Mouse (Mus musculus): ENCODE data around the gene Ggt7. TPM values are rescaled to one million over a fixed set of nuclear protein-coding genes. Genes with fewer than 3 reads are reported as not detected.
"Not testable (repeated sequence)": the region's sequence is repeated elsewhere in the genome, so short reads cannot be mapped to it uniquely, and the experiment has no call there.

The Ggt7 gene
- polyA plus RNA-seq, 1 experiment from 2014 or later: 5.0 TPM

GRCm38 (mm10) chr2:155473570-155474088, 44.4 kb downstream of the Ggt7 start, which contains the start of gene Ncoa6:
Ncoa6 (minus strand) TSS chr2:155473894.
- Histone ChIP-seq H3K9me3 (replicated peaks; ENCODE audit: control insufficient read depth, low read length) (no peaks in the 10 kb centered on the region), H3K4me2 (ENCODE audit: low read depth, low read length) (peak within 1 kb of the TSS; percentile 86), H3K4me1 (ENCODE audit: control insufficient read depth, insufficient read depth, low read length) (peaks cover 4% of the 10 kb centered on the region; the same call in 1 of the 2 replicates), H3K36me3 (ENCODE audit: control insufficient read depth, insufficient read depth, low read length) (no peaks in the 10 kb centered on the region), H3K4me3 (replicated peaks; ENCODE audit: low read length) (peak within 1 kb of the TSS; percentile 87), H3K27ac (ENCODE audit: low read length) (peak within 1 kb of the TSS; percentile 89), H3K27me3 (ENCODE audit: control insufficient read depth, insufficient read depth, low read length) (no peaks in the 10 kb centered on the region), H3K9ac (ENCODE audit: low read length) (peak within 1 kb of the TSS; percentile 99)
- ATAC-seq (ENCODE audit: insufficient read depth, low FRiP score): peak; percentile 91
- under 1% methylated on average over 55 of the region's 72 CpGs for WGBS

GRCm38 (mm10) chr2:155472671-155473569, 45.1 kb downstream of the Ggt7 start:
- H3K36me3 ChIP-seq (ENCODE audit: control insufficient read depth, insufficient read depth, low read length): no peaks in the 10 kb centered on the region
- no peaks in the 10 kb centered on the region for H3K27me3 ChIP-seq (ENCODE audit: control insufficient read depth, insufficient read depth, low read length)
- H3K4me2 ChIP-seq (ENCODE audit: low read depth, low read length): peak overlapping the region; percentile 80
- 0% methylated on average over 40 of the region's 71 CpGs for WGBS
- peak; percentile 47; the same call in 1 of the 2 replicates for ATAC-seq (ENCODE audit: insufficient read depth, low FRiP score)
- no peaks in the 10 kb centered on the region for H3K9me3 ChIP-seq (replicated peaks; ENCODE audit: control insufficient read depth, low read length)
- peak overlapping the region; percentile 89 for H3K27ac ChIP-seq (ENCODE audit: low read length)
- peak overlapping the region; percentile 87 for H3K4me3 ChIP-seq (replicated peaks; ENCODE audit: low read length)
- H3K9ac ChIP-seq (ENCODE audit: low read length): peak overlapping the region; percentile 99
- H3K4me1 ChIP-seq (ENCODE audit: control insufficient read depth, insufficient read depth, low read length): peaks cover 4% of the 10 kb centered on the region; the same call in 1 of the 2 replicates

GRCm38 (mm10) chr2:155466861-155467260, 51.2 kb downstream of the Ggt7 start:
- no peak for ATAC-seq (ENCODE audit: insufficient read depth, low FRiP score)
- Histone ChIP-seq H3K4me2 (ENCODE audit: low read depth, low read length) (no peak overlapping the region), H3K4me3 (replicated peaks; ENCODE audit: low read length) (no peak overlapping the region), H3K9ac (ENCODE audit: low read length) (no peak overlapping the region), H3K27me3 (ENCODE audit: control insufficient read depth, insufficient read depth, low read length) (no peaks in the 10 kb centered on the region), H3K36me3 (ENCODE audit: control insufficient read depth, insufficient read depth, low read length) (no peaks in the 10 kb centered on the region), H3K27ac (ENCODE audit: low read length) (no peak overlapping the region), H3K9me3 (replicated peaks; ENCODE audit: control insufficient read depth, low read length) (no peaks in the 10 kb centered on the region), H3K4me1 (ENCODE audit: control insufficient read depth, insufficient read depth, low read length) (no peaks in the 10 kb centered on the region)
- 88% methylated on average over 1 of the region's 1 CpGs for WGBS

- no peak for ATAC-seq (ENCODE audit: insufficient read depth, low FRiP score)
- 83% methylated on average over 7 of the region's 7 CpGs for WGBS
Measured at GRCm38 (mm10) chr2:155453591-155453990, 64.4 kb downstream of the Ggt7 start.

GRCm38 (mm10) chr2:155451256-155451655, 66.8 kb downstream of the Ggt7 start:
- H3K4me2 ChIP-seq (ENCODE audit: low read depth, low read length): no peak overlapping the region
- no peaks in the 10 kb centered on the region for H3K4me1 ChIP-seq (ENCODE audit: control insufficient read depth, insufficient read depth, low read length)
- H3K4me3 ChIP-seq (replicated peaks; ENCODE audit: low read length): no peak overlapping the region
- no peak for ATAC-seq (ENCODE audit: insufficient read depth, low FRiP score)
- 88% methylated on average over 5 of the region's 5 CpGs for WGBS
- no peak overlapping the region for H3K27ac ChIP-seq (ENCODE audit: low read length)
- no peaks in the 10 kb centered on the region for H3K27me3 ChIP-seq (ENCODE audit: control insufficient read depth, insufficient read depth, low read length)
- no peaks in the 10 kb centered on the region for H3K9me3 ChIP-seq (replicated peaks; ENCODE audit: control insufficient read depth, low read length)
- H3K9ac ChIP-seq (ENCODE audit: low read length): no peak overlapping the region
- no peaks in the 10 kb centered on the region for H3K36me3 ChIP-seq (ENCODE audit: control insufficient read depth, insufficient read depth, low read length)

More at GRCm38 (mm10) chr2:155453591-155453990, 64.4 kb downstream of the Ggt7 start:
- H3K4me2 ChIP-seq (ENCODE audit: low read depth, low read length): no peak overlapping the region
- no peak overlapping the region for H3K9ac ChIP-seq (ENCODE audit: low read length)
- no peak overlapping the region for H3K27ac ChIP-seq (ENCODE audit: low read length)
- no peaks in the 10 kb centered on the region for H3K9me3 ChIP-seq (replicated peaks; ENCODE audit: control insufficient read depth, low read length)
- no peaks in the 10 kb centered on the region for H3K4me1 ChIP-seq (ENCODE audit: control insufficient read depth, insufficient read depth, low read length)
- H3K4me3 ChIP-seq (replicated peaks; ENCODE audit: low read length): no peak overlapping the region
- H3K27me3 ChIP-seq (ENCODE audit: control insufficient read depth, insufficient read depth, low read length): no peaks in the 10 kb centered on the region
- H3K36me3 ChIP-seq (ENCODE audit: control insufficient read depth, insufficient read depth, low read length): no peaks in the 10 kb centered on the region

- not testable (repeated sequence) for H3K27me3 ChIP-seq (ENCODE audit: control insufficient read depth, insufficient read depth, low read length); H3K4me2 ChIP-seq (ENCODE audit: low read depth, low read length); H3K4me3 ChIP-seq (replicated peaks; ENCODE audit: low read length); H3K36me3 ChIP-seq (ENCODE audit: control insufficient read depth, insufficient read depth, low read length); ATAC-seq (ENCODE audit: insufficient read depth, low FRiP score); H3K9ac ChIP-seq (ENCODE audit: low read length); H3K4me1 ChIP-seq (ENCODE audit: control insufficient read depth, insufficient read depth, low read length); H3K9me3 ChIP-seq (replicated peaks; ENCODE audit: control insufficient read depth, low read length); H3K27ac ChIP-seq (ENCODE audit: low read length)
- 95% methylated on average over 1 of the region's 1 CpGs for WGBS
Measured at GRCm38 (mm10) chr2:155447906-155448305, 70.1 kb downstream of the Ggt7 start.

GRCm38 (mm10) chr2:155443446-155443845, 74.6 kb downstream of the Ggt7 start:
- ATAC-seq (ENCODE audit: insufficient read depth, low FRiP score): no peak
- Histone ChIP-seq H3K36me3 (ENCODE audit: control insufficient read depth, insufficient read depth, low read length) (no peaks in the 10 kb centered on the region), H3K4me2 (ENCODE audit: low read depth, low read length) (no peak overlapping the region), H3K4me3 (replicated peaks; ENCODE audit: low read length) (no peak overlapping the region), H3K9me3 (replicated peaks; ENCODE audit: control insufficient read depth, low read length) (no peaks in the 10 kb centered on the region), H3K27me3 (ENCODE audit: control insufficient read depth, insufficient read depth, low read length) (no peaks in the 10 kb centered on the region), H3K27ac (ENCODE audit: low read length) (no peak overlapping the region), H3K4me1 (ENCODE audit: control insufficient read depth, insufficient read depth, low read length) (0 out of 2 replicates have a peak, but pooled peaks cover 4% of the 10 kb centered on the region), H3K9ac (ENCODE audit: low read length) (no peak overlapping the region)
- WGBS: 36% methylated on average over 2 of the region's 2 CpGs

GRCm38 (mm10) chr2:155442916-155443315, 75.1 kb downstream of the Ggt7 start:
- ATAC-seq (ENCODE audit: insufficient read depth, low FRiP score): no peak
- Histone ChIP-seq H3K27me3 (ENCODE audit: control insufficient read depth, insufficient read depth, low read length) (no peaks in the 10 kb centered on the region), H3K9ac (ENCODE audit: low read length) (no peak overlapping the region), H3K9me3 (replicated peaks; ENCODE audit: control insufficient read depth, low read length) (no peaks in the 10 kb centered on the region), H3K4me2 (ENCODE audit: low read depth, low read length) (no peak overlapping the region), H3K4me1 (ENCODE audit: control insufficient read depth, insufficient read depth, low read length) (0 out of 2 replicates have a peak, but pooled peaks cover 4% of the 10 kb centered on the region), H3K36me3 (ENCODE audit: control insufficient read depth, insufficient read depth, low read length) (no peaks in the 10 kb centered on the region), H3K27ac (ENCODE audit: low read length) (no peak overlapping the region), H3K4me3 (replicated peaks; ENCODE audit: low read length) (no peak overlapping the region)
- 79% methylated on average over 4 of the region's 4 CpGs for WGBS
